Mouse (Mus musculus) megakaryocyte, embryonic 14.5 days (primary cell): ENCODE data around the gene Oxld1.

ENCODE experiments used
- FLI1 ChIP-seq: IDR thresholded peaks from 2 replicates; pipeline ENCODE4 v1.6.1; 2012; ENCODE audit warnings: low read length, inconsistent platforms, mixed read lengths
- GATA1 ChIP-seq: IDR thresholded peaks from 3 replicates; pipeline ENCODE4 v1.6.1; 2012; ENCODE audit warnings: mixed read lengths, low read length, inconsistent platforms, borderline replicate concordance

- TF ChIP-seq GATA1 (no peak), FLI1 (no peak)
Measured at GRCm38 (mm10) chr11:120500357-120500756, 42.5 kb upstream of the Oxld1 start.
